Mouse (Mus musculus) megakaryocyte, embryonic 14.5 days (primary cell): ENCODE measurements at regions not wholly inside any gene's neighbourhood (a gene's known extent, or its start where the extent isn't known, plus 50 kb on each side); places are given as distances from the start of the nearest gene placed in this dataset.

Experiments
- FLI1 ChIP-seq: IDR thresholded peaks from 2 replicates; pipeline ENCODE4 v1.6.1; 2012; ENCODE audit warnings: low read length, inconsistent platforms, mixed read lengths
- GATA1 ChIP-seq: IDR thresholded peaks from 3 replicates; pipeline ENCODE4 v1.6.1; 2012; ENCODE audit warnings: mixed read lengths, low read length, inconsistent platforms, borderline replicate concordance

- no peak for TF ChIP-seq FLI1
- no peak for TF ChIP-seq GATA1
Observed at GRCm38 (mm10) chr8:8985395-8985794, 295.1 kb upstream of the Arglu1 start.
